Mouse (Mus musculus): Measurements from ENCODE around the gene Tipin. TPM values are rescaled to one million over a fixed set of nuclear protein-coding genes. Genes with fewer than 3 reads are reported as not detected.

The Tipin gene
- total and polyA plus RNA-seq, 3 experiments = 179 to 443 (median 204) TPM

DNA sequence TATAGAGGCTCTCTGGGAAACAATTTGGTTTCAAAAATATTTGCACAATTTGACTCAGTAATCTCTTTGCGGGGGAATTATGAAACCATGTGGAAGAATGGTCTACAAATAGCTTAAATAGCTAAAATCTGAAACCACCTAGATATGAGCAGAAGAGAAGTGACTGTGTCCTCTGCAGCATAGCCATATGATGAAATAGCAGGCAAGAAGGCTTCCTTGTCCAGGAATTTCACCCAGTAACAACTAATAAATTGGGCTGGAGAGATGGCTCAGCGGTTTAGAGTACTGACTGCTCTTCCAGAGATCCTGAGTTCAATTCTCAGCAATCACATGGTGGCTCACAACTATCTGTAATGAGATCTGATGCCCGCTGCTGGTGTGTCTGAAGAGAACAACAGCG is 20.4 kb upstream of the Tipin start:
- Histone ChIP-seq H3K9me3 (replicated peaks; ENCODE audit: low read length) (peaks cover 4% of the 10 kb centered on the region), H3K4me3 (replicated peaks in 1 of 3; ENCODE audit: low read depth in 2 of 3, low read length in 2 of 3, poor library complexity in 1 of 3) (no peak overlapping the region), H3K27me3 (replicated peaks) (no peaks in the 10 kb centered on the region), H3K27ac (ENCODE audit: insufficient read depth, low read depth) (no peak overlapping the region), H3K4me1 (ENCODE audit: control insufficient read depth in 1 of 2, insufficient read depth in 2 of 2) (no peaks in the 10 kb centered on the region), H3K79me2 (replicated peaks; ENCODE audit: control insufficient read depth, extremely low read depth, insufficient read depth, poor library complexity, severe bottlenecking) (no peaks in the 10 kb centered on the region), H3K36me3 (replicated peaks in 1 of 2; ENCODE audit: control insufficient read depth in 1 of 2, insufficient read depth in 1 of 2, low read length in 1 of 2) (no peaks in the 10 kb centered on the region), H3K9ac (ENCODE audit: insufficient read depth, low read depth) (no peak overlapping the region), H3K4me2 (ENCODE audit: insufficient read depth, low read depth, poor library complexity, severe bottlenecking) (no peak overlapping the region)
- dilution Hi-C loops (cut with MboI; ENCODE audit: extremely low pct_ligation_motif_present, extremely low pct_unique_long_range_greater_than_20kb, low sequenced_read_pairs) (no loop called here), in situ Hi-C loops (cut with MboI; ENCODE audit: low pct_ligation_motif_present, low pct_unique_long_range_greater_than_20kb, low sequenced_read_pairs) (no loop called here)
- DNase-seq (ENCODE audit: extremely low read depth) = no peak
- TF ChIP-seq MXI1 (IDR thresholded peaks at IDR 0.05; ENCODE audit: low read depth, low read length) (no peak), MAFK (IDR thresholded peaks at IDR 0.05; ENCODE audit: insufficient replicate concordance, low read length) (no peak), HCFC1 (IDR thresholded peaks at IDR 0.05; ENCODE audit: low read depth, low read length) (no peak), E2F4 (IDR thresholded peaks at IDR 0.05; ENCODE audit: insufficient replicate concordance, low read depth, low read length) (no peak), USF2 (conservative IDR thresholded peaks at IDR 0.05; ENCODE audit: low read depth, low read length) (no peak), PAX5 (IDR thresholded peaks at IDR 0.05; ENCODE audit: low read length) (no peak), NRF1 (IDR thresholded peaks at IDR 0.05; ENCODE audit: low read depth, low read length) (no peak), TBP (conservative IDR thresholded peaks at IDR 0.05; ENCODE audit: low read depth, low read length) (no peak)

DNA sequence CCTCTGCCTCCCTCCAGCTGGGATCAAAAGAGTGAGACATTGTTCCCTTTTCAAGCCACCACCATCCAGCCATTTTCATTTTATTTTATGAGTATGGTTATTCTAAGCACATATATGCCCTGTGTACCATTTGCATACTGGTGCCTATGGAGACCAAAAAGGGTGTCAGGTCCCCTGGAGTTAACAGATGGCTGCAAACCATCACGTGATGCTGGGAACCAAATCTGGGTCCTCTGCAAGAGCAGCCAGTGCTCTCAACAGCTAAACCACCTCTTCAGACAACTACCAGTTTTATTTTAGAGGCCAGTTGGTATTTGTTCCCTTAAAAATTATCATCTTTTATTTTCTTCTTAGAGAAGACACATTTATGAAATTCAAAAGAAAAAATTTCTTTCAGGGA is 16.6 kb upstream of the Tipin start:
- no peak overlapping the region for H3K4me2 ChIP-seq (ENCODE audit: insufficient read depth, low read depth, poor library complexity, severe bottlenecking)
- no peaks in the 10 kb centered on the region for H3K4me1 ChIP-seq (ENCODE audit: control insufficient read depth in 1 of 2, insufficient read depth in 2 of 2)
- H3K9ac ChIP-seq (ENCODE audit: insufficient read depth, low read depth) = no peak overlapping the region
- in situ Hi-C loops (cut with MboI; ENCODE audit: low pct_ligation_motif_present, low pct_unique_long_range_greater_than_20kb, low sequenced_read_pairs) (no loop called here), dilution Hi-C loops (cut with MboI; ENCODE audit: extremely low pct_ligation_motif_present, extremely low pct_unique_long_range_greater_than_20kb, low sequenced_read_pairs) (no loop called here)
- no peak overlapping the region for H3K4me3 ChIP-seq (replicated peaks in 1 of 3; ENCODE audit: low read depth in 2 of 3, low read length in 2 of 3, poor library complexity in 1 of 3)
- no peaks in the 10 kb centered on the region for H3K27me3 ChIP-seq (replicated peaks)
- DNase-seq (ENCODE audit: extremely low read depth) = no peak
- H3K79me2 ChIP-seq (replicated peaks; ENCODE audit: control insufficient read depth, extremely low read depth, insufficient read depth, poor library complexity, severe bottlenecking) = no peaks in the 10 kb centered on the region
- peaks cover 4% of the 10 kb centered on the region for H3K9me3 ChIP-seq (replicated peaks; ENCODE audit: low read length)
- TF ChIP-seq USF2 (conservative IDR thresholded peaks at IDR 0.05; ENCODE audit: low read depth, low read length) (peak; percentile 12; the same call in 1 of the 2 replicates), BHLHE40 (IDR thresholded peaks at IDR 0.05; ENCODE audit: low read depth, low read length) (0 out of 2 replicates have a peak, but pooled peaks have one; percentile 13), USF1 (IDR thresholded peaks at IDR 0.05; ENCODE audit: low read depth, low read length) (peak; percentile 33), SIN3A (IDR thresholded peaks at IDR 0.05; ENCODE audit: low read length) (no peak), CTCF (conservative IDR thresholded peaks at IDR 0.05 in 1 of 2, IDR thresholded peaks at IDR 0.05 in 1 of 2; ENCODE audit: low read depth in 2 of 2, low read length in 2 of 2) (no peak), CHD2 (IDR thresholded peaks at IDR 0.05; ENCODE audit: low read length) (no peak), KAT2A (IDR thresholded peaks at IDR 0.05; ENCODE audit: insufficient replicate concordance, low read length) (no peak), RAD21 (IDR thresholded peaks at IDR 0.05; ENCODE audit: low read depth, low read length) (no peak), EP300 (IDR thresholded peaks at IDR 0.05; ENCODE audit: low read length) (no peak)
- no peak overlapping the region for H3K27ac ChIP-seq (ENCODE audit: insufficient read depth, low read depth)
- no peaks in the 10 kb centered on the region for H3K36me3 ChIP-seq (replicated peaks in 1 of 2; ENCODE audit: control insufficient read depth in 1 of 2, insufficient read depth in 1 of 2, low read length in 1 of 2)

All from CH12.LX (cell line).